Mouse (Mus musculus) testis, adult 2 months (tissue): ENCODE measurements around the gene Nfib.

ENCODE experiments used
- CTCF ChIP-seq: fragments of 200-500 bp; IDR thresholded peaks from 2 replicates; pipeline ENCODE4 v1.5.1; 2012; ENCODE audit warnings: low read depth, mild to moderate bottlenecking, inconsistent platforms, low read length, moderate library complexity; ENCODE audit not compliant: control insufficient read depth, insufficient read depth, insufficient replicate concordance
- POLR2A ChIP-seq: fragments of 200-500 bp; IDR thresholded peaks from 2 replicates; pipeline ENCODE4 v1.6.1; 2012; ENCODE audit warnings: low read depth, mild to moderate bottlenecking, inconsistent platforms, low read length, moderate library complexity; ENCODE audit not compliant: control insufficient read depth

- TF ChIP-seq CTCF (no peak), POLR2A (no peak)
Measured at GRCm38 (mm10) chr4:82607266-82607665, 98.3 kb downstream of the Nfib start.
